Mouse (Mus musculus) erythroblast, embryonic 14.5 days (primary cell): ENCODE measurements around the gene AI854703. TPM values are rescaled to one million over a fixed set of nuclear protein-coding genes. Genes with fewer than 3 reads are reported as not detected.

Source experiments
- H3K27me3 ChIP-seq: 2 replicates; pipeline ENCODE4 v1.6.1; 2012; ENCODE audit warnings: inconsistent platforms; ENCODE audit not compliant: control insufficient read depth
- H3K36me3 ChIP-seq: 2 replicates; pipeline ENCODE4 v1.6.1; 2012; ENCODE audit warnings: mild to moderate bottlenecking, inconsistent platforms; ENCODE audit not compliant: control insufficient read depth
- H3K4me1 ChIP-seq: 2 replicates; pipeline ENCODE4 v1.6.1; 2012; ENCODE audit warnings: inconsistent platforms; ENCODE audit not compliant: control insufficient read depth
- H3K4me3 ChIP-seq: replicated peaks from 2 replicates; pipeline ENCODE3; 2012; ENCODE audit warnings: moderate library complexity, mild to moderate bottlenecking, inconsistent platforms
- H3K9me3 ChIP-seq: 2 replicates; pipeline ENCODE4 v1.6.1; 2012; ENCODE audit warnings: low read length, inconsistent platforms, mixed read lengths; ENCODE audit not compliant: control insufficient read depth
- GATA1 ChIP-seq: IDR thresholded peaks from 2 replicates; pipeline ENCODE4 v1.6.1; 2012; ENCODE audit warnings: low read length, inconsistent platforms, mixed read lengths
- TAL1 ChIP-seq: IDR thresholded peaks from 3 replicates; pipeline ENCODE4 v1.6.1; 2012; ENCODE audit warnings: low read length, inconsistent platforms, mixed read lengths
- polyA plus RNA-seq: library from polyadenylated mRNA; stranded (reverse); fragments of >175 nt; gene quantifications from 2 replicates; pipeline ENCODE4 v1.2.3, GENCODE M21; 2012

The AI854703 gene
- polyA plus RNA-seq, 1 experiment = not detected

DNA sequence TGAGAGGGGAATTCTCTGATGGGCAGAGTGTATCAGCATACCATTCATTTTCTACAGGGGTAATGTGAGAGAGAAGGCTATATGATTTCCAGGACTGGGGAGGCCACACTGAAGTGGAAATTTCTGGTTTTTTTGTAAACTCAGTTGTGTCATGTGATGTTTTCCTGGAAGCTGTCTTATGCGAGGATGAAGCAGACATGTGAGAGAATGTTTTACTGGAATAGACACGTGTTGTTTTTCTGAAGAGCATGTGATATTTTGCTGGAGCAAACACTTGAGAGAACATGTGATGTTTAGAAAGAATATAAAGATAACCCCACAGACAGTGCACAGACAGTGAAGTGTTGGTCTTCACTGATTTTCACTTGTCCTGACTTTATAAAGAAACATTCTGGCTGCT is 12.0 kb downstream of the AI854703 start:
- no peaks in the 10 kb centered on the region for H3K27me3 ChIP-seq
- H3K36me3 ChIP-seq = no peaks in the 10 kb centered on the region
- TF ChIP-seq GATA1 (no peak), TAL1 (no peak)
- H3K4me3 ChIP-seq = no peak overlapping the region
- no peaks in the 10 kb centered on the region for H3K9me3 ChIP-seq
- H3K4me1 ChIP-seq = no peaks in the 10 kb centered on the region

DNA sequence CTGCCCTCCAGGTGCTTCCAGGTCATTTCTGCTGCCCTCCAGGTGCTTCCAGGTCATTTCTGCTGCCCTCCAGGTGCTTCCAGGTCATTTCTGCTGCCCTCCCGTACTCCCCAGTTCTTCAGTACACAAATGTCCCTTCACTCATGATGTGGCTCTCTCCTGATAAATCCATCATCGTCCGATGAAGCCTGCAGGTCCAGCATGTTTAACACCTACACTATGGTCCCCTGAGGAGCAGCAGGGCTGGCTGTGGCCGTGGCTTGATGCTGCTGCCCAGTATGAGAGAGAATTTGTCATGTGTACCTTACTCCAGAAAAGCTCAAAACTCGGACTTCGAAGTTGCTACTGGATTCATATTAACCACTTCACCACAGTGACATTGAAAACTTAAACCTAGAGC is 14.8 kb downstream of the AI854703 start:
- Histone ChIP-seq H3K36me3 (no peaks in the 10 kb centered on the region), H3K4me1 (no peaks in the 10 kb centered on the region), H3K9me3 (no peaks in the 10 kb centered on the region), H3K4me3 (no peak overlapping the region), H3K27me3 (no peaks in the 10 kb centered on the region)
- TF ChIP-seq TAL1 (no peak), GATA1 (no peak)

DNA sequence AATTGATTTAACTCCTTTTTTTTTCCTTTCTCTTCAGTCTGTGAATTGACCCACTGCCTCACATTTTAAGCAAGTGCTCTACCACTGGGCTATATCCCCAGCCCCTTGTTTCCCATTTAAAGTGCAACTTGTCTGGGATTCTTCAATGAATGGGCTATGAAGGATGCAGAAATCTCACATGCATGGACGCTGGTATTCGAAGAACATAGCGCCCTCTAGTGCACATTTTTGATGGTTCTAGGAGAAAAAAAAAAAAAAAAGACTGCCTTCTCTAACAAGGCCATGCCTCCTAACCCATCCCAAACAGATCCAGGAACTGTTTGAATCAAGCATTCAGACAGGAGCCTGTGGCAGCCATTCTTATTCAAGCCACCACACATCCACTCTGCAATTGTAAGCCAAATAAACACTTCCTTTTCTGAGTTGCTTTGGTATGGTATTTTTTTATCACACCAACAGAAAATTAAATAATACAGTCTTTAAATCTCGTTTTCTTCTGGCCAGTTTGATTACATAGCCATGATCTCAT is 16.3 kb downstream of the AI854703 start:
- Histone ChIP-seq H3K4me1 (no peaks in the 10 kb centered on the region), H3K36me3 (no peaks in the 10 kb centered on the region), H3K9me3 (no peaks in the 10 kb centered on the region), H3K4me3 (no peak overlapping the region), H3K27me3 (no peaks in the 10 kb centered on the region)
- TF ChIP-seq TAL1 = no peak

GRCm38 (mm10) chr6:48645660-48646308 is 19.2 kb downstream of the AI854703 start:
- H3K4me3 ChIP-seq = no peak overlapping the region
- TF ChIP-seq TAL1 (no peak), GATA1 (no peak)
- H3K27me3 ChIP-seq = no peaks in the 10 kb centered on the region
- H3K4me1 ChIP-seq = no peaks in the 10 kb centered on the region
- no peaks in the 10 kb centered on the region for H3K36me3 ChIP-seq
- H3K9me3 ChIP-seq = no peaks in the 10 kb centered on the region

GRCm38 (mm10) chr6:48646309-48646690 is 19.7 kb downstream of the AI854703 start:
- Histone ChIP-seq H3K27me3 (no peaks in the 10 kb centered on the region), H3K9me3 (no peaks in the 10 kb centered on the region), H3K4me1 (no peaks in the 10 kb centered on the region), H3K4me3 (no peak overlapping the region), H3K36me3 (no peaks in the 10 kb centered on the region)
- no peak for TF ChIP-seq TAL1
- TF ChIP-seq GATA1 = no peak

GRCm38 (mm10) chr6:48646995-48647394 is 20.4 kb downstream of the AI854703 start, which contains the start of gene Gimap8:
Gene Gimap8, plus strand, starts transcription at chr6:48647234.
- no peaks in the 10 kb centered on the region for H3K36me3 ChIP-seq
- TF ChIP-seq TAL1 (no peak), GATA1 (no peak)
- H3K4me3 ChIP-seq = no peak within 1 kb of the TSS
- no peaks in the 10 kb centered on the region for H3K27me3 ChIP-seq
- H3K9me3 ChIP-seq = no peaks in the 10 kb centered on the region
- no peaks in the 10 kb centered on the region for H3K4me1 ChIP-seq

DNA sequence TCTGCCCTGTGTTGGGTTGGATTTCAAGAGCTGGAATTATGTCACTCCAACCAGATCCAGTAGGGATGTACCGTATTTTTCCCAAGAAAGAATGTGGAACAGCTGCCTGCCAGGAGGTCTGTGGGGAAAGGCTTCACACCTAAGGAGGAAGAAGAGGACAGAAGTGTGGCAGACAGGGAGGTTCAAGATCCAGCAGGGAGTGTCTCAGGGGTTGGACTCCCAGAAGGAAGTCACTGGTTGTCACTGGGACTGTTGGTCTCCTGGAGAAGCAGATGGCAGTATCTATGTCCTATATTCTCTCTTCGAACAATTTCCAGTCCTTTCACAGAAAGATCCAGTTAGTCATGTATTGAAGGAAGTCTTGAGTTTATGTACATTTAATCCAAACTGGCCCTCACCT is 21.0 kb downstream of the AI854703 start:
- H3K9me3 ChIP-seq = no peaks in the 10 kb centered on the region
- no peaks in the 10 kb centered on the region for H3K36me3 ChIP-seq
- TF ChIP-seq TAL1 (no peak), GATA1 (no peak)
- no peaks in the 10 kb centered on the region for H3K27me3 ChIP-seq
- no peaks in the 10 kb centered on the region for H3K4me1 ChIP-seq
- H3K4me3 ChIP-seq = no peak overlapping the region

DNA sequence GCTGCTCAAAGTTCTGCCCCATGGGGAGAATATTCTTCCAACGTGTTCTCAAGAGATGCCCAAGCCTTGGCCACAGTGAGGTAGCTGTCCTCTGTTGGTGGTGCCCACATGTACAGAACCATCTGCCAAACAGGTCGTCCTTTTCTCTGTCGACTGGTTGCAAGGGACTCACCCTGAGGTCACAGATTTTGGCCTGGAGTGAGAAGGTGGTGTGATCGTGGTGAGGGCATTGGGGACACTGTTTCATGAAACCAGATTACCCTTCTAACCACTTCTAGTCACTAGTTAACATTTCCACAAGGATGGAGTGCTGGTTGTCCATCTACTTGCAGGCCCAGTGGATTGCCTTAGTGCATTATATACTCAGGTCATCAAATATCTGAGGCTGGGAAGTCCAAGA is 22.2 kb downstream of the AI854703 start:
- H3K27me3 ChIP-seq = no peaks in the 10 kb centered on the region
- TF ChIP-seq GATA1 (no peak), TAL1 (no peak)
- H3K4me1 ChIP-seq = no peaks in the 10 kb centered on the region

DNA sequence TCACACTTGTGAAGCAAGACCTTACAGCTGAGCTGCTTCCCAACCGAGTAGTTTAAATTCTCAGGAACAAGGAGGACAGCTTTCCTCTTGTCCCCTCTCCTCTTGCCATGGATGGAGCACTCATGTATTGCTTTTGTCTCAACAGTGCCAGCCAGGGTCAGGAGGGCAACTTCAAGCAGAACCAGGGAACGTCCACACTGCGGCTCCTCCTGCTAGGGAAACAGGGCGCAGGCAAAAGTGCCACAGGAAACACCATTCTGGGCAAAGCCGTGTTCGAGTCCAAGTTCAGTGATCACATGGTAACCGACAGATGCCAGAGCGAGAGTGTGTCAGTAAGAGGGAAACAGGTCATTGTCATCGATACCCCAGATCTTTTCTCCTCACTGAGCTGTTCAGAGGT is 23.5 kb downstream of the AI854703 start:
- Histone ChIP-seq H3K4me1 (no peaks in the 10 kb centered on the region), H3K9me3 (no peaks in the 10 kb centered on the region), H3K36me3 (no peaks in the 10 kb centered on the region), H3K27me3 (no peaks in the 10 kb centered on the region), H3K4me3 (no peak overlapping the region)
- TF ChIP-seq GATA1 = no peak
- no peak for TF ChIP-seq TAL1

More for the DNA sequence above, 22.2 kb downstream of the AI854703 start:
- no peaks in the 10 kb centered on the region for H3K9me3 ChIP-seq
- no peak overlapping the region for H3K4me3 ChIP-seq
- H3K36me3 ChIP-seq = no peaks in the 10 kb centered on the region

DNA sequence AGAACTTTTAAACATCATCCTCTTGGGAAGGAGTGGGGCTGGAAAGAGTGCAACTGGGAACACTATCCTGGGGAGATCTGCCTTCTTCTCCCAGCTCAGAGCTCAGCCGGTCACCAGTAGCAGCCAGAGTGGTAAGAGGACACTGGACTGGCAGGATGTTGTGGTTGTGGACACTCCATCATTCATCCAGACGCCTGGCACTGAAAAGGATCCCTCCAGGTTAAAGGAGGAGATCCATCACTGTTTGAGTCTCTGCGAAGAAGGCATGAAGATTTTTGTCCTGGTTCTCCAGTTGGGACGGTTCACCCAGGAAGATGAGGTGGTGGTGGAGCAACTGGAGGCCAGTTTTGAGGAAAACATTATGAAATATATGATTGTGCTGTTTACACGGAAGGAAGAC is 32.2 kb downstream of the AI854703 start:
- no peaks in the 10 kb centered on the region for H3K4me1 ChIP-seq
- H3K4me3 ChIP-seq = no peak overlapping the region
- H3K36me3 ChIP-seq = no peaks in the 10 kb centered on the region
- TF ChIP-seq TAL1 = no peak
- TF ChIP-seq GATA1 = no peak
- no peaks in the 10 kb centered on the region for H3K27me3 ChIP-seq
- no peaks in the 10 kb centered on the region for H3K9me3 ChIP-seq
